ENCODE assay signal across 22 mouse cellular contexts in genomic region chr10:56360472-56360871, GRCm38 (mm10). TPM values are rescaled to one million over a fixed set of nuclear protein-coding genes. Genes with fewer than 3 reads are reported as not detected.
A peak's percentile ranks its signal among the peaks of the same experiment; 100 is the strongest.
DNase-seq lines count a peak whose midpoint lies in the region; ATAC-seq and TF ChIP-seq lines count a peak whose summit lies in the region.
"Had no signal": no experiment of that assay in that cellular context is flagged by ENCODE, and none has a peak within 500 bp of the region (broad histone marks: within the 10 kb centered on the region; RNA-seq: fewer than 3 reads in every experiment).

No protein-coding gene starts in this region.

- H3K27me3 ChIP-seq in intestine, embryonic 15.5 days (replicated peaks), result no peaks in the 10 kb centered on the region
- no peaks in the 10 kb centered on the region for H3K27me3 ChIP-seq in intestine, postnatal 0 days (replicated peaks; ENCODE audit: control insufficient read depth, insufficient read depth, low read length)
- no peaks in the 10 kb centered on the region for H3K27me3 ChIP-seq in intestine, embryonic 16.5 days (replicated peaks; ENCODE audit: control insufficient read depth, insufficient read depth, low read length)
- no peaks in the 10 kb centered on the region for H3K27me3 ChIP-seq in limb, embryonic 10.5 days (ENCODE audit: low read depth, poor library complexity, severe bottlenecking)
- H3K27me3 ChIP-seq: embryonic facial prominence, embryonic 13.5 days; embryonic facial prominence, embryonic 15.5 days; forebrain, embryonic 12.5 days had no signal

- H3K9me3 ChIP-seq in intestine, embryonic 15.5 days, result no peaks in the 10 kb centered on the region
- H3K9me3 ChIP-seq in intestine, postnatal 0 days (ENCODE audit: control insufficient read depth), result no peaks in the 10 kb centered on the region
- H3K9me3 ChIP-seq in intestine, embryonic 16.5 days (ENCODE audit: control insufficient read depth, low read length), result no peaks in the 10 kb centered on the region
- no peaks in the 10 kb centered on the region for H3K9me3 ChIP-seq in limb, embryonic 10.5 days (replicated peaks)
- H3K9me3 ChIP-seq: embryonic facial prominence, embryonic 13.5 days; embryonic facial prominence, embryonic 15.5 days; forebrain, embryonic 10.5 days; forebrain, embryonic 12.5 days had no signal

- no peak overlapping the region for H3K4me3 ChIP-seq in intestine, embryonic 15.5 days (replicated peaks)
- H3K4me3 ChIP-seq in intestine, postnatal 0 days (ENCODE audit: low read depth, low read length), result no peak overlapping the region
- no peak overlapping the region for H3K4me3 ChIP-seq in intestine, embryonic 16.5 days (ENCODE audit: low read length)
- H3K4me3 ChIP-seq in limb, embryonic 10.5 days, result no peak overlapping the region
- H3K4me3 ChIP-seq: embryonic facial prominence, embryonic 13.5 days; embryonic facial prominence, embryonic 15.5 days; erythroblast, embryonic 14.5 days; forebrain, embryonic 10.5 days; forebrain, embryonic 12.5 days had no signal

- no peak overlapping the region for H3K4me2 ChIP-seq in intestine, embryonic 15.5 days (replicated peaks)
- no peak overlapping the region for H3K4me2 ChIP-seq in intestine, postnatal 0 days (replicated peaks; ENCODE audit: low read depth)
- no peak overlapping the region for H3K4me2 ChIP-seq in intestine, embryonic 16.5 days (ENCODE audit: low read depth, low read length)
- H3K4me2 ChIP-seq: embryonic facial prominence, embryonic 13.5 days; embryonic facial prominence, embryonic 15.5 days; forebrain, embryonic 12.5 days had no signal

- WGBS in intestine, embryonic 15.5 days, result 70% methylated on average over 4 of the region's 4 CpGs
- WGBS in intestine, postnatal 0 days, result 56% methylated on average over 4 of the region's 4 CpGs
- WGBS in intestine, embryonic 16.5 days, result 60% methylated on average over 4 of the region's 4 CpGs
- WGBS in limb, embryonic 10.5 days, result 70% methylated on average over 4 of the region's 4 CpGs

- no peak overlapping the region for H3K9ac ChIP-seq in intestine, embryonic 15.5 days
- no peak overlapping the region for H3K9ac ChIP-seq in intestine, postnatal 0 days (ENCODE audit: low read depth, low read length)
- no peak overlapping the region for H3K9ac ChIP-seq in intestine, embryonic 16.5 days (ENCODE audit: low read depth, low read length)
- H3K9ac ChIP-seq: embryonic facial prominence, embryonic 13.5 days; embryonic facial prominence, embryonic 15.5 days; forebrain, embryonic 12.5 days had no signal

- no peaks in the 10 kb centered on the region for H3K4me1 ChIP-seq in intestine, embryonic 15.5 days (replicated peaks)
- no peaks in the 10 kb centered on the region for H3K4me1 ChIP-seq in intestine, postnatal 0 days (replicated peaks; ENCODE audit: control insufficient read depth, insufficient read depth, low read length)
- H3K4me1 ChIP-seq in intestine, embryonic 16.5 days (ENCODE audit: control insufficient read depth, insufficient read depth, low read length), result no peaks in the 10 kb centered on the region
- no peaks in the 10 kb centered on the region for H3K4me1 ChIP-seq in limb, embryonic 10.5 days
- H3K4me1 ChIP-seq: embryonic facial prominence, embryonic 15.5 days; forebrain, embryonic 10.5 days; forebrain, embryonic 12.5 days had no signal

- TF ChIP-seq CTCF in intestine, postnatal 0 days (IDR thresholded peaks at IDR 0.05; ENCODE audit: low read depth), result no peak

- H3K36me3 ChIP-seq in intestine, embryonic 15.5 days, result no peaks in the 10 kb centered on the region
- H3K36me3 ChIP-seq in intestine, postnatal 0 days (ENCODE audit: control insufficient read depth, insufficient read depth), result no peaks in the 10 kb centered on the region
- no peaks in the 10 kb centered on the region for H3K36me3 ChIP-seq in intestine, embryonic 16.5 days (ENCODE audit: control insufficient read depth, insufficient read depth, low read length)
- no peaks in the 10 kb centered on the region for H3K36me3 ChIP-seq in limb, embryonic 10.5 days
- H3K36me3 ChIP-seq: embryonic facial prominence, embryonic 13.5 days; embryonic facial prominence, embryonic 15.5 days; forebrain, embryonic 10.5 days; forebrain, embryonic 12.5 days had no signal

- ATAC-seq in intestine, embryonic 15.5 days, result peak; percentile 45; the same call in 1 of the 2 replicates
- no peak for ATAC-seq in intestine, postnatal 0 days
- peak; percentile 50; the same call in 1 of the 2 replicates for ATAC-seq in intestine, embryonic 16.5 days
- ATAC-seq: forebrain, embryonic 14.5 days; forebrain, embryonic 16.5 days had no signal

- no peak for DNase-seq in limb, embryonic 10.5 days (ENCODE audit: low spot score)
- DNase-seq in thymus, postnatal 4 days, result no peak
- DNase-seq: adrenal gland, adult 2 months; adrenal gland, postnatal 10 days; adrenal gland, postnatal 25 days; cerebellum, adult 11 months; cerebellum, adult 18-20 months; cerebellum, adult 8-10 months; cerebellum, adult 9-11 months; cerebellum, postnatal 14 days; cerebellum, postnatal 36 days; embryo, embryonic 11 days had no signal

- H3K27ac ChIP-seq in intestine, embryonic 15.5 days, result no peak overlapping the region
- no peak overlapping the region for H3K27ac ChIP-seq in intestine, postnatal 0 days (ENCODE audit: low read depth, low read length)
- H3K27ac ChIP-seq in intestine, embryonic 16.5 days (ENCODE audit: low read length), result no peak overlapping the region
- 0 out of 2 replicates have a peak overlapping the region, but pooled peaks have one; percentile 62 for H3K27ac ChIP-seq in limb, embryonic 10.5 days
- H3K27ac ChIP-seq: embryonic facial prominence, embryonic 13.5 days; embryonic facial prominence, embryonic 15.5 days; forebrain, embryonic 10.5 days; forebrain, embryonic 12.5 days had no signal

RNA-seq across cellular contexts. Expression of gene Gja1, which starts 16.7 kb away (rescaled TPM):
- polyA plus RNA-seq in intestine, embryonic 15.5 days (2015; fragmentation: Nextera tagmentation; extraction: Ambion mirVana), result 38.6 and 43.2 TPM in 2 replicates
- 30.6 and 32.0 TPM in 2 replicates for polyA plus RNA-seq in intestine, postnatal 0 days (2015; fragmentation: Nextera tagmentation; extraction: Ambion mirVana)
- polyA plus RNA-seq in intestine, embryonic 16.5 days (2015; fragmentation: Nextera tagmentation; extraction: Ambion mirVana), result 32.3 and 32.6 TPM in 2 replicates
- polyA plus RNA-seq in limb, embryonic 10.5 days (2016; fragmentation: Nextera tagmentation; extraction: Ambion mirVana), result 203 and 246 TPM in 2 replicates
- polyA plus RNA-seq: erythroblast, embryonic 14.5 days had no signal
